12 mouse cellular contexts compared by ENCODE assay signal in the genomic region with DNA sequence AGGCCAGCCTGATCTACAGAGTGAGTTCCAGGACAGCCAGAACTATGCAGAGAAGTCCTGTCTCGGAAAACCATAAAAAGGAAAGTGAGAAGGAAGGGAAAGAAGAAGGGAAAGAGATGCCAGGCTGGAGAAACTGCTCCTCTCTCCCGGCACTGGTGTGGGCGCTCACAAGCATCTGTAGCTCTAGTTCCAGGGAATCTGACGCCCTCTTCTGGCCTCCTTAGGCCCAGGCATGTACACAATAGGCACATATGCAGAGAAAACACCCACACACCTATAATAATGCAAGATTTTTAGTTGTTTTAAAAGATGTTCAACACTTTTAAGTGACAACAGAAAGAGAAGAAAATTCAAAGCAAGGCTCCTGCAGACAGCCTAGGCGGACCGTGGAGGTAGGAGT. TPM values are rescaled to one million over a fixed set of nuclear protein-coding genes. Genes with fewer than 3 reads are reported as not detected.
DNase-seq lines count a peak whose midpoint lies in the region; ATAC-seq and TF ChIP-seq lines count a peak whose summit lies in the region.
"Had no signal": no experiment of that assay in that cellular context is flagged by ENCODE, and none has a peak within 500 bp of the region (broad histone marks: within the 10 kb centered on the region; RNA-seq: fewer than 3 reads in every experiment).

No protein-coding gene starts in this region.

- H3K9me3 ChIP-seq in liver, embryonic 11.5 days (ENCODE audit: control insufficient read depth, low read length) = no peaks in the 10 kb centered on the region
- H3K9me3 ChIP-seq in forebrain, embryonic 16.5 days (ENCODE audit: control insufficient read depth, low read length) = no peaks in the 10 kb centered on the region
- H3K9me3 ChIP-seq: midbrain, embryonic 12.5 days; neural tube, embryonic 13.5 days had no signal

- H3K36me3 ChIP-seq in liver, embryonic 11.5 days (ENCODE audit: control insufficient read depth, insufficient read depth, low read length) = no peaks in the 10 kb centered on the region
- no peaks in the 10 kb centered on the region for H3K36me3 ChIP-seq in thymus, adult 2 months (ENCODE audit: control insufficient read depth, insufficient read depth, low read length)
- H3K36me3 ChIP-seq in forebrain, embryonic 16.5 days (ENCODE audit: control insufficient read depth, insufficient read depth) = no peaks in the 10 kb centered on the region
- H3K36me3 ChIP-seq: midbrain, embryonic 12.5 days had no signal

- no peak overlapping the region for H3K4me2 ChIP-seq in liver, embryonic 11.5 days
- no peak overlapping the region for H3K4me2 ChIP-seq in forebrain, embryonic 16.5 days (ENCODE audit: low read length)
- H3K4me2 ChIP-seq: midbrain, embryonic 12.5 days; neural tube, embryonic 13.5 days had no signal

- H3K9ac ChIP-seq in liver, embryonic 11.5 days (ENCODE audit: low read depth, low read length) = no peak overlapping the region
- no peak overlapping the region for H3K9ac ChIP-seq in forebrain, embryonic 16.5 days (replicated peaks; ENCODE audit: low read depth, low read length)
- H3K9ac ChIP-seq: midbrain, embryonic 12.5 days; neural tube, embryonic 13.5 days had no signal

- ATAC-seq in liver, embryonic 11.5 days (replicated peaks; ENCODE audit: low FRiP score) = no peak
- ATAC-seq in forebrain, embryonic 16.5 days = no peak
- ATAC-seq: hindbrain, embryonic 16.5 days had no signal

- 73% methylated on average over 6 of the region's 6 CpGs for WGBS in liver, embryonic 11.5 days
- 94% methylated on average over 6 of the region's 6 CpGs for WGBS in thymus, adult 2 months
- 80% methylated on average over 6 of the region's 6 CpGs for WGBS in forebrain, embryonic 16.5 days

- no peaks in the 10 kb centered on the region for H3K27me3 ChIP-seq in liver, embryonic 11.5 days (replicated peaks; ENCODE audit: control insufficient read depth, insufficient read depth, low read length)
- H3K27me3 ChIP-seq in thymus, adult 2 months (ENCODE audit: control insufficient read depth, insufficient read depth, low read length) = no peaks in the 10 kb centered on the region
- H3K27me3 ChIP-seq in forebrain, embryonic 16.5 days (replicated peaks; ENCODE audit: control insufficient read depth, insufficient read depth, low read length) = no peaks in the 10 kb centered on the region
- H3K27me3 ChIP-seq: midbrain, embryonic 12.5 days; neural tube, embryonic 13.5 days had no signal

- TF ChIP-seq POLR2A in thymus, adult 2 months (IDR thresholded peaks at IDR 0.05; ENCODE audit: control insufficient read depth, extremely low read depth, insufficient read depth, low read length, poor library complexity) = no peak

- DNase-seq in adrenal gland, postnatal 36 days = peak; percentile 28 to 51
- no peak for DNase-seq in adrenal gland, adult 18-20 months (ENCODE audit: low spot score in 2 of 2)
- peak; percentile 15 for DNase-seq in liver
- DNase-seq in liver, embryonic 11.5 days (ENCODE audit: low spot score) = no peak
- DNase-seq in ZHBTc4 (ENCODE audit: low read depth, low spot score) = peak; percentile 50
- peak; percentile 62 to 64 for DNase-seq in right cerebral cortex, postnatal 10 days (ENCODE audit: low spot score in 2 of 2)
- no peak for DNase-seq in thymus, adult 2 months
- DNase-seq: cerebellum, adult 9-10 months had no signal

- no peak overlapping the region for H3K27ac ChIP-seq in liver, embryonic 11.5 days (ENCODE audit: low read depth, low read length)
- H3K27ac ChIP-seq in thymus, adult 2 months (ENCODE audit: control insufficient read depth, insufficient read depth, low read length) = no peak overlapping the region
- H3K27ac ChIP-seq in forebrain, embryonic 16.5 days (ENCODE audit: low read length) = no peak overlapping the region
- H3K27ac ChIP-seq: midbrain, embryonic 12.5 days; neural tube, embryonic 13.5 days had no signal

- H3K4me3 ChIP-seq in liver, embryonic 11.5 days (ENCODE audit: low read depth, low read length) = no peak overlapping the region
- no peak overlapping the region for H3K4me3 ChIP-seq in thymus, adult 2 months (ENCODE audit: control insufficient read depth, insufficient read depth, low read length)
- H3K4me3 ChIP-seq in forebrain, embryonic 16.5 days (replicated peaks; ENCODE audit: low read length) = no peak overlapping the region
- H3K4me3 ChIP-seq: midbrain, embryonic 12.5 days; neural tube, embryonic 13.5 days had no signal

- TF ChIP-seq CTCF in thymus, adult 2 months (IDR thresholded peaks at IDR 0.05; ENCODE audit: borderline replicate concordance, control insufficient read depth, extremely low read depth, insufficient read depth, low read length, poor library complexity) = no peak

- H3K4me1 ChIP-seq in liver, embryonic 11.5 days (replicated peaks; ENCODE audit: control insufficient read depth, insufficient read depth, low read length) = no peaks in the 10 kb centered on the region
- H3K4me1 ChIP-seq in thymus, adult 2 months (replicated peaks; ENCODE audit: control insufficient read depth, insufficient read depth, low read length) = no peaks in the 10 kb centered on the region; the same call in none of the 2 replicates
- H3K4me1 ChIP-seq in forebrain, embryonic 16.5 days (replicated peaks; ENCODE audit: control insufficient read depth, insufficient read depth, low read length) = no peaks in the 10 kb centered on the region
- H3K4me1 ChIP-seq: midbrain, embryonic 12.5 days had no signal

RNA-seq across cellular contexts. Expression of a gene that starts 32.9 kb away (rescaled TPM):
- total RNA-seq in adrenal gland, postnatal 36 days (2021) = 10 to 100 TPM; 51.3 to 62.5 TPM
- 10 to 100 TPM; 43.8 to 55.0 TPM for total RNA-seq in adrenal gland, adult 18-20 months (2021)
- 27.4 and 30.2 TPM in 2 replicates for polyA plus RNA-seq in liver, embryonic 11.5 days (2014; fragmentation: Nextera tagmentation; extraction: Ambion mirVana)
- 44.6 and 50.4 TPM in 2 replicates for polyA plus RNA-seq in thymus, adult 2 months (2012; rRNA removed)
- 18.5 and 21.2 TPM in 2 replicates for polyA plus RNA-seq in forebrain, embryonic 16.5 days (2015; fragmentation: Nextera tagmentation; extraction: Ambion mirVana)

Comparison
In these comparisons a context has a peak if more than half of its experiments do, and no peak if none do; other contexts are left out.
1. DNase-seq: peak in adrenal gland, postnatal 36 days (2 of 2), liver (single experiment), ZHBTc4 (single experiment) and right cerebral cortex, postnatal 10 days (2 of 2); none in adrenal gland, adult 18-20 months (0 of 2), liver, embryonic 11.5 days (single experiment) and thymus, adult 2 months (single experiment).